Mouse (Mus musculus): Measurements from ENCODE around the gene Pigl.
"Not testable (repeated sequence)": the region's sequence is repeated elsewhere in the genome, so short reads cannot be mapped to it uniquely, and the experiment has no call there.

Pigl gene

DNA sequence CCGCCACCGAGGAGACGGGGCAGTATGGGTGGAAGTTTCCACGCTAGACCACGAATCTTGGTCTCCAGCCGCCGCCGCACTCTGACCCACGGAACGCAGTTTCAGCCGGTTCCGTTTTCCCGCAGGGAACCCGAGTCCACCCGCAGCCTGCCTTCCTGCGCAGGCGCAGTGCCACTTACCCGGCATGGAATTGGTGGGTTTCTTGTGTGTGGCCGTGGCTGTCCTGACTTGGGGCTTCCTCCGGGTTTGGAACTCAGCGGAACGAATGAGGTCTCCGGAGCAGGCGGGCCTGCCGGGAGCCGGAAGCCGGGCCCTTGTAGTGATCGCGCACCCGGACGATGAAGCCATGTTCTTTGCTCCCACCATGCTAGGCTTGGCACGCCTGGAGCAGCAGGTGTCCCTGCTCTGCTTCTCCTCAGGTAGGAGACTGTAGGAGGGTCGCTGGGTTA is at the start of gene Pigl, which contains the start of gene Ncor1:
Gene Pigl, plus strand, starts transcription at position 185 of the 449 bp plus-strand sequence.
Gene Ncor1, minus strand, starts transcription at position 266 of the 449 bp plus-strand sequence.
- DNase-seq (ENCODE audit: low read depth): peak; percentile 80

DNA sequence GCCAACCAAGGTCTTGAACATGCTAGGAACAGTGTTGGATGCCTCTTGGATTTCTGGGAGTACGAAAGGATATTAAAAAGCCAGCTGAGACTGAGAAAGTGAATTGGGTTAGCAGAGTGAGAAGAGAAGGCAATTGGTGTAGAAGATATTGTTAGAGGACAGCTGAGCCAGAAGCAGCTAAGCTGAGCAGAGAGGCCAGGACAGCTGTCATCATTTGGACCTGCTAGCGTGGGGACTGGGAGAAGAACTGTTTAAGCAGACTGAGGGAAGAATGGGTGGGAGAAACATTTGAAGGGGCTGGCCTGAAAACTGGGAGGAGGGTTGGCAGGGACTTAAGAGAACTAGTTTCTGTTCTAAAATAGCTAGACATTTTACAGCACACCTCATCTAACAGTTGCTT is 49.4 kb upstream of the Pigl start:
- DNase-seq (ENCODE audit: low read depth): no peak

DNA sequence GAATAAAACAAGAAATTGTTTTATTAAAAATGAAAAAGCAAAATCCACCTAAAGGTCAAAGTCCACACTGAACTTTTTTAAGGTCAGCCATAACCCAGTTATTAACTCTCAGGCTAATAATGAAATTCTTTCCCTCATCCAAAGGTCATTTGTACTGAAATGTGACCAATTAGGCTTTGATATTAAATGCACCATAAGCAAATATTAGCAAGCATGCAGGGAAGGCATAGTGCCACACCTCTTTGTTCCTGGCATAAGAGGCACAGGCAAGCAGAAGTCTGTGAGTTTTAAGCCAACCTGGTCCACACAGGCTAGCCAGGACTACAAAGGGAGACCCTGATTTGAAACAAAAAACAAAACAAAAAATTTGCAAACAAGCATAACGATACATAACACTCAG is 48.6 kb upstream of the Pigl start:
- no peak for DNase-seq (ENCODE audit: low read depth)

DNA sequence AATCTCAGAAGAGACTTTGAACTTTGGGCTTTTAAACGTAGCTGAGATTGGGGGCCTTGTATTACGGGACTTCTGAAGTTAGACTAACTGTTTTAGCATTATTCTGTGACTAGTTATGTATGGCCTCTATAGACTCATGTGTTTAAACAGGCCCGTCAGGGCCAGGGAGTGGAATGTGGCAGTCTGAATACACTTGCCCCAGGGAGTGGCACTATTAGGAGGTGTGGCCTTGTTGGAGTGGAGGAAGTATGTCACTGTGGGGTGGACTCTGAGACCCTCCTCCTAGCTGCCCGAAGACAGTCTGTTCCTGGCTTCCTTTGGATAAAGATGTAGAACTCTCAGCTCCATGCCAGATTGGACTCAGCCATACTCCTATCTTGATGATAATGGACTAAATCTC is 43.2 kb upstream of the Pigl start:
- no peak for DNase-seq (ENCODE audit: low read depth)

DNA sequence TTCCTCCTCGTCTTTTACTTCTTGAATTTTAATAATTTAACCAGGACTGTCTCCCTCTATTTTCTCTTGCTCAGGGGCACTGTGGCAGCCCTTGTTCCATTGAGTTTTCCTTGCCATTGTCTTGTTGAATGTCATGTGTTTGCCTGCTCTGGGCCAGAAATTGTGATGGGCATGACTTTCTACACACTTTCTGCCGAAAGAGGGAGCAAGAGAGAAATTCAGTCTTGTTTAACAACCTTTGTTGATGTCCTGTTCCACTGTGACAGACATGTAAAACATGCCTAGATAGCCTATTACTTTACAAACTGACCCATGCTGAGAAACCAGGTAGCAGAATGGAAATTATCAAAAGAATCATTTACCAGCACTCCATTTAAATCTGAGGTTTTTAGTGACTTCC is 33.7 kb upstream of the Pigl start:
- DNase-seq (ENCODE audit: low read depth): no peak

GRCm38 (mm10) chr11:62426266-62426665 is 32.0 kb upstream of the Pigl start:
- DNase-seq (ENCODE audit: low read depth): no peak

DNA sequence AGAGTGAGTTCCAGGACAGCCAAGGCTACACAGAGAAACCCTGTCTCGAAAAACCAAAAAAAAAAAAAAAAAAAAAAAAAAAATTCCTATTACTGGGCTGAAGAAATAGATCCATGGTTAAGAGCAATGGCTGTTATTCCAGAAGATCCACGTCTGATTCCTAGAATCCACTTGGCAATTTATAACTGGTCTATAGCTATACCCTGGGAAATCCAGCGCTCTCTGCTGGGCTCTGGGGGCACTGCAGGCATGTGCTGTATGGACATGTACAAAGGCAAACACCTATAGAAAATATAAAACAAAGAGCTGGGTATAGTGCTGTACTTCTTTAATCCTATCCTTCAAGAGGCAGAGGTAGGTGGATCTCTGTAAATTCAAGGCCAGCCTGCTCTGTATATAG is 31.2 kb upstream of the Pigl start:
- no peak for DNase-seq (ENCODE audit: low read depth)

DNA sequence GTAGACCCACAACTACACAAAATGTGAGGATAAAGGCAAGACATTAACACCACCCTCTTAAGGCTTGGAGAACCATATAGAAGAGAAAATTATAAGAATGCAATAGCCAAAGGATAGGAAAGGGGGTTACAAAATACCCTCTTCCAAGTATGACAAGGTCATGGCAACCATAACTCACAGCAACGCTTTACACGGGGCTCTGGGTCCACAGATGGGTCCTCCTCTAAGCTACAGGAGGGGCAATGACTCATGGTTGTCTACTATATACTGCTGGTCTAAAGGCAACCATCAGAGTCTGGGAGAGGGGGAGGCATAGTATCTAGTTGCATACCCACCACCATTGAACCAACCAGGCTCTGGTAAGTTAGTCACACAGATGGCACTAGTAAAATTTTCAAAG is 26.0 kb upstream of the Pigl start:
- no peak for DNase-seq (ENCODE audit: low read depth)

- DNase-seq (ENCODE audit: low read depth): no peak
Measured at GRCm38 (mm10) chr11:62440670-62441315, 17.5 kb upstream of the Pigl start.

DNA sequence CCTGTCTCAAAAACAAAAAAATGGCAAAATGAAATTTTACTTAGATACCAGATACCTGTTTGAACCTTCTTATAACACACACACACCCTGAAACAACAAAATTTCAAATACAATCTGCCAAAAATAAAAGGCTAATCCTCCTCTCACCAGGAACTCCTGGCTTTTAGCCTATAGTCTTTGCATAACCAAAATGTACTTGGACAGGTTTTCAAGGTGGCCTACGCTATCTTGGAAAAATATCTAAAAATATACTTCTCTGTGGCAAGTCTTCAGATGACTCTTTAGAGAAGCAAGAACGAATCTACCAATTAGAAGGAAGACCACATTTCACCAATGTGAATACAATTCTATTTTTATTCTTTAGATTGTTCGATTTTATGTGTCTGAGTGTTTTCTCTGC is 12.5 kb upstream of the Pigl start:
- DNase-seq (ENCODE audit: low read depth): no peak

DNA sequence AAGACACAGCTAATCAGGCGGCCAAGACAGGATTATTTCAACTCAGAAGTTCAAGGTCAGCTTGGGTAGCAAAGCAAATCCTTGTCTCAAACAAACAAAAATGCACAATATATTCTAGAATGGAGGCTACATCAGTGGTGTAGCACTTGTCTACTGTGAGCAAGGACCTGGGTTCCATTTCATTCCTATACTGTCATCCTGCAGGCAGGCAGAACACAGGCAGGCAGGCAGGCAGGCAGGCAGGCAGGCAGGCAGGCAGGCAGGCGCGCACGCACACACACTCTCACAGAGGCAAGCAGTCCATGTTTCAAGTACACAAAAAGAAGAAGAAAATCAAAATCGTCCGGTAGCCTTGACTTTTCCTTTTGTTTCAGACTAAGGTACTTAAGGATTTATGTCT is 9.3 kb upstream of the Pigl start:
- no peak for DNase-seq (ENCODE audit: low read depth)

GRCm38 (mm10) chr11:62455193-62455592 is 3.1 kb upstream of the Pigl start:
- no peak for DNase-seq (ENCODE audit: low read depth)

DNA sequence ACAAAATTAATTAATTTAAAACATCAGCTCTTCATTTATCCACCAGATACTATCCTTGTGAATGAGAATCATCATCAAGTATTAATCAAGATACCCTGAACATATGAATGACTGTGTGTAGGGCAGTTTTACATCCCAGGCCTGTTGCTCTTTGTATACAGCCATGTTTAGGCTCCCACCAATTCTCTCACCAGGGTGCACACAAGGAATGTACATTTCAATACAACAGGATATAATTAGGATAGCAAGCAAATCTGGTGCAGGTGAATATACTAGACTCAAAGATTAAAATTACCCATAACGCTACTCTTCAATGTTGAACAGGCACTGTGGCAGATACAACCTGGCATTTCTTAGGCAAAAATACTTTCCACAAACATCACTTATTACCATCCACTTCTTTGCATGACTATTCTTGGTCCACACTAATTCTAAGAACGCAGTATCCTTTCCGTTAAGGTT is 2.2 kb upstream of the Pigl start:
- DNase-seq (ENCODE audit: low read depth): no peak

GRCm38 (mm10) chr11:62456483-62457172 is 1.6 kb upstream of the Pigl start:
- no peak for DNase-seq (ENCODE audit: low read depth)

DNA sequence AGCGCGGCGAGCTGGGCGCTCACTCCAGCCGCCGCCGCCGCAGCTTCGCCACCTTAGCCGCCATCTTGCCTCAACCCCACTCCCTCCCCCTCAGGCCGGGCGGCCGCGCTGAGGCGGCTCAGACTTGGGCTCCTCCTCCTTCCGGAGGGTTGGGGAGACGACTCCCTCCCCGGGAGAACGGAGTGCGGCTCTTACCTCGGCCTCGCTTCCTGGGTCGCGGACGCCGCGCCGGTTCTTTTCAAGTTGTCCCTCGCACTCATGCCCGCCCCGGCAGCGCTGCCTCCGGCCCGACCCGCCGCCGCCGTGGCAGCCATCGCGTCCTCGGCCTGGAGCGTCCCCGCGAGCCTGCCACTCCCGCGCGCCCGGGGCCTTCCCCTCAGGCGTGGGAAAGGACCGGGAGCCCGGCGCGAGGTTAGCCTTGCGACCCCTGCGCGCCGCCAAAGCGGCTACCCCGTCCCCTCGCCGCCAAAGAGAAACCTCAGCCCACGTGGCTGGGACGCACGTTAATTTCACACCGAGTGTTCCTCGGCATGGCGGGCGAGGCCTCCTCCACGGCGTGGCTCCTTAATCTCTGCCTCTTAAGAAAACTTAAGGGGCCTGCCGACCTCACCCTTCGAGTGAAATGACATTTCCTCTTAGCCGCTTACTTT is 894 bp upstream of the Pigl start:
- no peak for DNase-seq (ENCODE audit: low read depth)

DNA sequence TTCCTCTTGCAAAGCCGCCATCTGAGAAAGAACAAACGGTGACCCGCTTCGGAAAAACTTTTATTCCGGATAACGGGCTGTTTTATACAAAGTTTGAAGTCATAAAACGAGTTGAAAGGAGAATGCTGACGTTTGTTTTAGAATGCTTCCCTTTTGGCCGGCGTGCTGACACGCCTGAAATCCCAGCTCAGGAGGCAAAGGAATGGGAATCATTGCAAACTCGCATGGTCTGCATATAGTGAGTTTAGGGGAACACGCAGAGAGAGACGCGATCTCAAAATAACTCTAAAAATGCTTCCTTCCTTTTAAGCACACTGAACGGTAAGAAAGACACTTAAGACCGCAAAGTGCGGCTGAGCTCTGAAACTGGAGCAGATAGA is 379 bp upstream of the Pigl start:
- DNase-seq (ENCODE audit: low read depth): no peak

DNA sequence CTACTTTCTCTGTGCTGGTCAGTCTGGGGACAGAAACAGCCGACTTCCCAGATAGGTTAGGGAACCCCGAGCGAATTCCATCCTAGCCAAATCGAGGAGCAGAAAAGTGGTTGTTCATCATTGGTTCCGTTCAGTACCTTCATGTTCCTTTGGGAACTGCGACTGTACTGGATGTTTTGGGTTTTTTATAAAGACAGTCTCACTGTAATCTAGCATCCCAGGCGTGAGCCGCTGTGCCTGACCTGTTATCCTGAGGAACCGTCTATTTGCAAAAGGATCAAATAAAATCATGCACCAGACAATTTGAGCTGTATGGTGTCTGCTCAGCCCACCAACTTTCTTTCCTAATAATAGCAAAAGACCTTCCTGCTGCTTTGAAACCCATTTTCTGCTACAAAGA is 520 bp downstream of the Pigl start:
- DNase-seq (ENCODE audit: low read depth): no peak

DNA sequence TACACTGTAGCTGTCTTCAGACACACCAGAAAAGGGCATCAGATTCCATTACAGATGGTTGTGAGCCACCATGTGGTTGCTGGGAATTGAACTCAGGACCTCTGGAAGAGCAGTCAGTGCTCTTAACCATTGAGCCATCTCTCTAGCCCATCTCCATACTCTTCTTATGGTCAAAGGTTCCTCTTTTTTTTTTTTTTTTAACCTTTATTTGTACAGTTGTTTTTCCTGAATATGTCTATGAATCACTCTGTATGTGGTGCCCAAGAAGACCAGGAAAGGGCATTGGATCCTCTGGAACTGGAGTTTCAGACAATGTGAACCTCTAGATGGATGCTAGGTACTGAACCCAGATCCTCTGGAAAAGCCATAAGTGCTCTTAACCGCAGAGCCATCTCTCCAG is 4.3 kb downstream of the Pigl start:
- DNase-seq (ENCODE audit: low read depth): not testable (repeated sequence)

- no peak for DNase-seq (ENCODE audit: low read depth)
Measured at GRCm38 (mm10) chr11:62463225-62463915, 5.1 kb downstream of the Pigl start.

DNA sequence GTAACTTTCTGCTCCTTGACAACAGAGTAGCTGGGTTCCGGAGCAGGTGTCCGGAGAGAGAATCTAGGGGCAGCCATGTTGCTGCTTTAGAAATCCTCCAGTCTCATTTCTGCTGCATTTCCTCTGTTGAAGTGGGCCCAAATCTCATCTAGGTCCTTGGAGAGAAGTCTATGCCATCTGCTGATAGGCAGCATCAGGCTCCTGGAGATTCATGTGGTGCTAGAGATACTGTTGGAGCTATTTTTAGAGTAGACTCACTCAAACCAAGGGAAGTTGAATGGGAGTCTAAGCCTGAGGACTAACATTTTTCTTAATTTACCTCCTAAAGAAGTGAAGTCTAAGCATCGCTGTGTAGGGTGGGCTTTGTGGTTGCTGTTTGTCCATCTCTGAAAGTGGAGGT is 6.4 kb downstream of the Pigl start:
- DNase-seq (ENCODE audit: low read depth): no peak

- no peak for DNase-seq (ENCODE audit: low read depth)
Measured at GRCm38 (mm10) chr11:62465849-62466248, 7.6 kb downstream of the Pigl start.

DNA sequence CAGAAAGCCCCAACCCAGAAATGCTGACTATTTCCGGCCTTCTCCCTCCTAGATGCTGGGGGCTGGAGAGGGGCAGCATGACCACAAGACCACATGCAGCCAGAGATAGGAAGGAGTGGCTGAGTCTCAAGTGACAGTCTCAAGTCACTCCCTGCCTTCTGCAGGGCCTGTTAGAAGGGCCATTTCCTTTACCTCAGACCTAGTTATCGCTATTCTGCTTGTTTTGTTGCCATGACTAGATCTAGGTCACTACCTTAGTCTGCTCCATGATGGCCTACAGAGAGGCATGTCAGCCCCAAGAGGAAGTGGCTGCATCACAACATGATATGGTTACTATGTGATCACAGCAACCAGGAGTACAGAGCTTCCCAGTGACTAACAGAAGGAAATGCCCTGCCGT is 8.3 kb downstream of the Pigl start:
- DNase-seq (ENCODE audit: low read depth): no peak

GRCm38 (mm10) chr11:62467289-62467688 is 9.0 kb downstream of the Pigl start:
- DNase-seq (ENCODE audit: low read depth): not testable (repeated sequence)

Measured in c-Kit-positive CD71-negative TER-119-negative erythroid progenitor cells, embryonic 14.5 days (primary cell).